Mouse (Mus musculus): ENCODE data around the gene Gm5475.

Gene Gm5475

DNA sequence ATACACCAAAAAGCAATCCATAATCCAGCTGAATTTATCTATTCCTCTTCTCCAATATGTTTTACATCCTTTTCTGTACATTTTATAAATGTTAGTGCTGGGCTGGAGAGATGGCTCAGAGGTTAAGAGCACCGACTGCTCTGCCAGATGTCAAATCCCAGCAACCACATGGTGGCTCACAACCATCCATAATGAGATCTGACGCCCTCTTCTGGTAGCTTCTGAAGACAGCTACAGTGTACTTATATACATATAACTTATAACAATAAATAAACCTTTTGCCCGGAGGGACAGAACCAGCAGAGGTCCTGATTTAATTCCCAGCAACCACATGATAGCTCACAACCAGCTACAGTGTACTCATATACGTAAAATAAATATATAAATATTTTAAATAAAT, 26.6 kb downstream of the Gm5475 start:
- no peak for DNase-seq (ENCODE audit: low read depth, low spot score)

DNA sequence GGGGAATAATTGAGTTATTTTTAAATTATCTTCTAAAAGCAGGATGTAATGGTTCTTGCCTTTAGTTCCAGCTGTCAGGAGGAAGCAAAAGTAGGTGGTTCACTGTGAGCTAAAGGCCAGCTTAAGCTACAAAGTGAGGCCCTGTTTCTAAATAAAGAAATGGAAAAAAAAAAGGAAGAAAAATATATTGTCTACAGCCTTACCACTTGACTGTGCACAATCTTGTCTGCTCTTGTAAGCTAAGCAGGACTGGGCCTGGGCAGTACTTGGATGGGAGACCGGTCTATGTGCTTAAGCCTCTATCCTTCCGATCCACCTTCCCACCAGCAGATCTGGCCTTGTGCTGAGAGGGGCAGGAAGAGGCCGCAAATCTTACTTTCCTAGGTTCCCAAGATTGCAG, 27.5 kb downstream of the Gm5475 start:
- DNase-seq (ENCODE audit: low read depth, low spot score), result no peak

- DNase-seq (ENCODE audit: low read depth, low spot score), result no peak
Measured at GRCm38 (mm10) chr15:100451245-100451644, 29.3 kb downstream of the Gm5475 start.

DNA sequence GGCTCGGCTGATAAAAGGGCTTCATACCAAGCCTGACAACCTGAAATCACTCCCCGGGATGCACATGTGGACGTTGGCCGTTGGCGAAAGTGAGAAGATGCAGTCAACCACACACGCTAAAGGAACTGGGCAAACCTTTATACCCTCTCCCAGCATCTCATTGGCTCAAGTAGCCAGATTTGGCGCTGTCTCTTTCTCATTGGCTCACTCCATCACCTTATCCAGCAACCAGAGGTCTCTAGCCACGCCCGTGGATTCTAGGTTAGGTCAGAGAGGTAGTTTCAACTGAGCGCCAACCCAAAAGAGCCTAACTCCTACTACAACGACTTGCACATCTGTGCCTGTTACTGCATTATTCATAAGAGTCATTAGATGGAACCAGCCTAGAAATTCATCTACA, 30.5 kb downstream of the Gm5475 start:
- no peak for DNase-seq (ENCODE audit: low read depth, low spot score)

DNA sequence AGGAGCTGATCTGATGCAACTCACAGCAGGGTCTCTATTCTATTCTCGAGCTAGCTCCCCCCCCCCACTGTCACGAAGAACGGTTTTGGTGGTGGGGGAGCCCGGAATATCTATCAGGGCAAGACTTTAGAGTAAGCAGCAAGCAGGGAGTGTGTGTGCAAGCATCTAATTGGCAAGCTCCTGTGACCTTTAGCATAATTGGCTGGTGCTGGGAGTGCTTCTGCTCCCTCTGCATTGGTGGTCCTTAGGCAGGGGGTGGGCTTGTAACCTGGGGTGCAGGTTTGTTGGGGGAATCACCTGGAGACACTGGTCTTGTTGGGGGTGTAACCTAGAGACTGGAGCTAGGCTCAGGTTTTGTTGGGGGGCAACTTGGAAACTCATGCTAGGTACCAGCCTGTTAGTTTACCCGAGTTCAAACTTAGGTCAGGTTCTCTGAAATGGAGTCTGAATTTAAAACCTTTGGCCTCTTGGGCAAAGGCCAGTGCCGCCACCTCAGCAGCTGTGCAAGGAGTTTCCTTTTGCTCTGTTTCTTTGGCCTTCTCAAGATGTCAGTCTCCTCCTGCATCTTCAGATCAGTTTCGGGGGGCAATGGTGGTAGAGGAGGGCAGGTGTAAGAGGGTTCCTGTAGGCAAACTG, 34.5 kb downstream of the Gm5475 start:
- no peak for DNase-seq (ENCODE audit: low read depth, low spot score)

- peak; percentile 93 for DNase-seq (ENCODE audit: low read depth, low spot score)
Measured at GRCm38 (mm10) chr15:100457340-100457739, 35.4 kb downstream of the Gm5475 start.

GRCm38 (mm10) chr15:100458055-100458454, 36.1 kb downstream of the Gm5475 start:
- peak; percentile 90 for DNase-seq (ENCODE audit: low read depth, low spot score)

GRCm38 (mm10) chr15:100460942-100461341, 39.0 kb downstream of the Gm5475 start:
- DNase-seq (ENCODE audit: low read depth, low spot score), result peak; percentile 87

GRCm38 (mm10) chr15:100461646-100462045, 39.7 kb downstream of the Gm5475 start:
- DNase-seq (ENCODE audit: low read depth, low spot score), result peak; percentile 27

GRCm38 (mm10) chr15:100462086-100462485, 40.1 kb downstream of the Gm5475 start:
- no peak for DNase-seq (ENCODE audit: low read depth, low spot score)

GRCm38 (mm10) chr15:100463712-100464111, 41.8 kb downstream of the Gm5475 start:
- peak; percentile 84 for DNase-seq (ENCODE audit: low read depth, low spot score)

DNA sequence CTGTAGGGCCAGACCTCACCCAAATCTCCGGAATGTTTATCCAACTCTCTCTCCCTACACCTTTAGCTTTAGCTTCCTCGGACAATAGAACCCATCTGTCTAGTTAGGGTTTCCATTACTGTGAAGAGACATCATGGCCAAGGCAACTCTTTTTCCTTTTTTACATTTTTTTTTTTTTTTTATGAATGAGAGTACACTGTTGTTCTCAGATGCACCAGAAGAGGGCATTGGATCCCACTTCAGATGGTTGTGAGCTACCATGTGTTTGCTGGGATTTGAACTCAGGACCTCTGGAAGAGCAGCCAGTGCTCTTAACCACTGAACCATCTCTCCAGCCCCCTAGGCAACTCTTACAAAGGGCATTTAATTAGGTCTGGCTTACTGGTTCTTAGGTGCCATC, 43.5 kb downstream of the Gm5475 start:
- peak; percentile 54 for DNase-seq (ENCODE audit: low read depth, low spot score)

- no peak for DNase-seq (ENCODE audit: low read depth, low spot score)
Measured at GRCm38 (mm10) chr15:100467738-100468137, 45.8 kb downstream of the Gm5475 start.

- peak; percentile 93 for DNase-seq (ENCODE audit: low read depth, low spot score)
Measured at GRCm38 (mm10) chr15:100468295-100469188, 46.6 kb downstream of the Gm5475 start, which contains the start of gene Letmd1. Gene Letmd1 (plus strand): TSS chr15:100469023.

- peak; percentile 33 for DNase-seq (ENCODE audit: low read depth, low spot score)
Measured at GRCm38 (mm10) chr15:100469189-100469545, 47.2 kb downstream of the Gm5475 start.

- DNase-seq (ENCODE audit: low read depth, low spot score), result no peak
Measured at GRCm38 (mm10) chr15:100470037-100470436, 48.1 kb downstream of the Gm5475 start.

DNA sequence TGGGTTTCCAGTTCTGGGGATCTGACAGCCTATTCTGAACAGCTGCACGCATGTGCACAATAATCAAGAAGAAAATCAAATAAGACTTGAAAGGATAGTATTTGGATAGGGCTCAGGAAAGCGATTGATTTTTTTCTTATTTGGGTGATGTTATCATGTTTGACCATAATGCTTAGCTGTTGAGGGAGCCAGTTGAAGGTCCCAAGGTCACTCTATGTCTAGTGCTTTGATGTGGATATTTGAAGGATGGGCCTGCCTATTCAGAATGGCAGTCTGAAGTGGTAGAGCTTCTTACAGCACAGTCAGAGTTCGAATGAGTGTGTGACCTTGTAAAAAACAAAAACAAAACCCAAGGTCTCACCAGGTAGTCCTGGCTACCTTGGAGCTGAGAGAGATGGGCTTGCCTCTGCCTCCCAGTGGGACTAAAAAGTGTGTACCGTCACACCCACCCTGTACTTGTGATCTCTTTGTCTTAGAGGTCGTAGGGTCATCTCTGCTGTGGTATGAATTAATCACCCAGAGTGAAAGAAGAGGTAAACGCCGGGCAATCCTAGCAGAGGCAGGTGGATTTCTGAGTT, 52.1 kb downstream of the Gm5475 start:
- no peak for DNase-seq (ENCODE audit: low read depth, low spot score)

Measured in CD4-positive, CD25-positive, alpha-beta regulatory T cell, adult 2 months (primary cell).